ENCODE assay signal across 40 mouse cellular contexts in genomic region chr5:138019577-138019976, GRCm38 (mm10). TPM values are rescaled to one million over a fixed set of nuclear protein-coding genes. Genes with fewer than 3 reads are reported as not detected.
"Had no signal": no experiment of that assay in that cellular context is flagged by ENCODE, and none has a peak within 500 bp of the region (broad histone marks: within the 10 kb centered on the region; RNA-seq: fewer than 3 reads in every experiment).

No protein-coding gene starts in this region.

RNA-seq across cellular contexts. Expression of gene Smok3a, which starts 1.5 kb away (rescaled TPM):
- total RNA-seq: left cerebral cortex, adult 2 months; left cerebral cortex, adult 8-10 months; left cerebral cortex, postnatal 10 days; left cerebral cortex, postnatal 14 days; left cerebral cortex, postnatal 25 days; left cerebral cortex, postnatal 36 days; left cerebral cortex, postnatal 4 days; megakaryocyte progenitor cell, adult 5-6 weeks; megakaryocyte, adult 5-6 weeks; megakaryocyte-erythroid progenitor cell, adult 5-6 weeks; midbrain, postnatal 0 days; monocyte, adult 5-6 weeks had no signal
- polyA plus RNA-seq: limb, embryonic 10.5 days; limb, embryonic 11.5 days; limb, embryonic 12.5 days; limb, embryonic 13.5 days; limb, embryonic 14.5 days; limb, embryonic 15.5 days; liver, embryonic 11.5 days; liver, embryonic 12.5 days; liver, embryonic 13.5 days; liver, embryonic 14.5 days; liver, embryonic 15.5 days; liver, embryonic 16.5 days; lung, adult 2 months; lung, embryonic 14.5 days; lung, embryonic 15.5 days; lung, embryonic 16.5 days; lung, postnatal 0 days; macrophage; midbrain, embryonic 10.5 days; midbrain, embryonic 11.5 days; midbrain, embryonic 12.5 days; midbrain, embryonic 13.5 days; midbrain, embryonic 14.5 days; midbrain, embryonic 15.5 days; midbrain, embryonic 16.5 days; midbrain, postnatal 0 days; myocyte; neural tube, embryonic 11.5 days; neural tube, embryonic 12.5 days had no signal

RNA-seq across cellular contexts. Expression of gene Smok3b, which starts 1.7 kb away (rescaled TPM):
- total RNA-seq: left cerebral cortex, adult 2 months; left cerebral cortex, adult 8-10 months; left cerebral cortex, postnatal 10 days; left cerebral cortex, postnatal 14 days; left cerebral cortex, postnatal 25 days; left cerebral cortex, postnatal 36 days; left cerebral cortex, postnatal 4 days; megakaryocyte progenitor cell, adult 5-6 weeks; megakaryocyte, adult 5-6 weeks; megakaryocyte-erythroid progenitor cell, adult 5-6 weeks; midbrain, postnatal 0 days; monocyte, adult 5-6 weeks had no signal
- polyA plus RNA-seq: limb, embryonic 10.5 days; limb, embryonic 11.5 days; limb, embryonic 12.5 days; limb, embryonic 13.5 days; limb, embryonic 14.5 days; limb, embryonic 15.5 days; liver, embryonic 11.5 days; liver, embryonic 12.5 days; liver, embryonic 13.5 days; liver, embryonic 14.5 days; liver, embryonic 15.5 days; liver, embryonic 16.5 days; lung, adult 2 months; lung, embryonic 14.5 days; lung, embryonic 15.5 days; lung, embryonic 16.5 days; lung, postnatal 0 days; macrophage; midbrain, embryonic 10.5 days; midbrain, embryonic 11.5 days; midbrain, embryonic 12.5 days; midbrain, embryonic 13.5 days; midbrain, embryonic 14.5 days; midbrain, embryonic 15.5 days; midbrain, embryonic 16.5 days; midbrain, postnatal 0 days; myocyte; neural tube, embryonic 11.5 days; neural tube, embryonic 12.5 days had no signal

RNA-seq across cellular contexts. Expression of gene Smok3c, which starts 33.4 kb away (rescaled TPM):
- total RNA-seq: left cerebral cortex, adult 2 months; left cerebral cortex, adult 8-10 months; left cerebral cortex, postnatal 10 days; left cerebral cortex, postnatal 14 days; left cerebral cortex, postnatal 25 days; left cerebral cortex, postnatal 36 days; left cerebral cortex, postnatal 4 days; megakaryocyte progenitor cell, adult 5-6 weeks; megakaryocyte, adult 5-6 weeks; megakaryocyte-erythroid progenitor cell, adult 5-6 weeks; midbrain, postnatal 0 days; monocyte, adult 5-6 weeks had no signal
- polyA plus RNA-seq: limb, embryonic 10.5 days; limb, embryonic 11.5 days; limb, embryonic 12.5 days; limb, embryonic 13.5 days; limb, embryonic 14.5 days; limb, embryonic 15.5 days; liver, embryonic 11.5 days; liver, embryonic 12.5 days; liver, embryonic 13.5 days; liver, embryonic 14.5 days; liver, embryonic 15.5 days; liver, embryonic 16.5 days; lung, adult 2 months; lung, embryonic 14.5 days; lung, embryonic 15.5 days; lung, embryonic 16.5 days; lung, postnatal 0 days; macrophage; midbrain, embryonic 10.5 days; midbrain, embryonic 11.5 days; midbrain, embryonic 12.5 days; midbrain, embryonic 13.5 days; midbrain, embryonic 14.5 days; midbrain, embryonic 15.5 days; midbrain, embryonic 16.5 days; midbrain, postnatal 0 days; myocyte; neural tube, embryonic 11.5 days; neural tube, embryonic 12.5 days had no signal

RNA-seq across cellular contexts. Expression of gene Azgp1, which starts 38.3 kb away (rescaled TPM):
- total RNA-seq: left cerebral cortex, adult 2 months; left cerebral cortex, adult 8-10 months; left cerebral cortex, postnatal 10 days; left cerebral cortex, postnatal 14 days; left cerebral cortex, postnatal 25 days; left cerebral cortex, postnatal 36 days; left cerebral cortex, postnatal 4 days; megakaryocyte progenitor cell, adult 5-6 weeks; megakaryocyte, adult 5-6 weeks; megakaryocyte-erythroid progenitor cell, adult 5-6 weeks; midbrain, postnatal 0 days; monocyte, adult 5-6 weeks had no signal
- polyA plus RNA-seq: limb, embryonic 10.5 days; limb, embryonic 11.5 days; limb, embryonic 12.5 days; limb, embryonic 13.5 days; limb, embryonic 15.5 days; liver, embryonic 11.5 days; liver, embryonic 12.5 days; lung, embryonic 14.5 days; lung, embryonic 16.5 days; macrophage; midbrain, embryonic 10.5 days; midbrain, embryonic 11.5 days; midbrain, embryonic 12.5 days; midbrain, embryonic 13.5 days; midbrain, embryonic 14.5 days; midbrain, embryonic 15.5 days; midbrain, embryonic 16.5 days; midbrain, postnatal 0 days; myocyte; neural tube, embryonic 11.5 days; neural tube, embryonic 12.5 days had no signal

RNA-seq across cellular contexts. Expression of gene Gjc3, which starts 56.7 kb away (rescaled TPM):
- total RNA-seq: megakaryocyte progenitor cell, adult 5-6 weeks; megakaryocyte, adult 5-6 weeks; megakaryocyte-erythroid progenitor cell, adult 5-6 weeks had no signal
- polyA plus RNA-seq: limb, embryonic 11.5 days; liver, embryonic 11.5 days; liver, embryonic 12.5 days; liver, embryonic 15.5 days; liver, embryonic 16.5 days; lung, embryonic 14.5 days; lung, postnatal 0 days; macrophage; midbrain, embryonic 11.5 days; myocyte; neural tube, embryonic 11.5 days had no signal
